Mouse (Mus musculus) induced T-regulatory cell, adult 2 months (primary cell): ENCODE results near the gene Edil3.
"Not testable (repeated sequence)": the region's sequence is repeated elsewhere in the genome, so short reads cannot be mapped to it uniquely, and the experiment has no call there.

Source experiments
- DNase-seq: peaks from one replicate; pipeline ENCODE4 v3.0.0-alpha.2; 2012; ENCODE audit warnings: low read depth

Gene Edil3

DNA sequence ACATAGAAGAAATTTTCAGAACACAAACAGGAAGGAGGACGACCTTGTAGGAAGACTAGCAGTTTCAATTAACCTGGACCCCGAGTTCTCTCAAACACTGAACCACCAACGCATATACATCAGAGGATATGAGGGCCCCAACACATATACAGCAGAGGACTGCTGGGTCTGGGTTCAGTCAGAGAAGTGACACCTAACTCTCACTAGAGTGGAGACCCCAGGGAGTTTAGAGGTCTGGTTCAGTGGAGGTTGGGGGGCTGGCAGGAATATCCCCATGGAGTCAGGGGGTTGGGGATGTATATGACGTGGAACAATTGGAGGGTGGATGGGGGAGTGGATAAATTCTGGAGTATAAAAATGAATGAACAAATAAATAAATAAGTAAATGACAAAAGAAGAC lies 151.1 kb downstream of the Edil3 start:
- DNase-seq, result no peak

DNA sequence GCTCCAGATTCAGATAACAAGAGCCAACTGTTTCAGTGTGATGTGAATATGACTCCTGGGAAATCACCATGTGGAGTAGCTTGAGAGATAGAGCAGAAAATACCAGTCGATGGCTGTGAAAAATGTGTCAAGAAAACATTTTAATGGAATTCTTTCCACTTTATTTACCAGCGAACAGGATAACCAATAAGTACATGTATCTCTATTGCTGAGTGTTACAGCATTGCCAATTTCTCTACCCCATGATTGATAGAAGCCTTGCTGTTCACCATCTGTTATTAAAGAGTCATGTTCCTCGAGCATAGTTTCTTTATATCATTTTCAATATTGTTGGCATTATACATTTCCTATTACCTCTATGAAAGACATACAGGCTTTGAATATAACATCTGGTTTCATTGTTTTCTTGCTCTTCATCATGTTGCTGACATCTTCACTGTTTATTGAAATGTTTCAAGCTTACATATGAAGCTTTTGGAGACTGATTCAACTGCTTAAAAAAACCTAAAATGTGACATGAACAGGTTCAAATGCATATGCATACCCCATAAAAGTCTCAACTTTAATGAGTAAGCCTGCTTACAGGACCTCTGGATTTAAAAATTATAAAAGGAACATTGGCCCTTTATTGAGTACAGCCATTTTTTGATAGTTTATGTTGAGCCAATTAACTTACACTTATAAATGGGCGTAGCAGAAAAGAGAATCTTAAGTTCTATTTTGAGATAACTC lies 186.6 kb downstream of the Edil3 start:
- no peak for DNase-seq

DNA sequence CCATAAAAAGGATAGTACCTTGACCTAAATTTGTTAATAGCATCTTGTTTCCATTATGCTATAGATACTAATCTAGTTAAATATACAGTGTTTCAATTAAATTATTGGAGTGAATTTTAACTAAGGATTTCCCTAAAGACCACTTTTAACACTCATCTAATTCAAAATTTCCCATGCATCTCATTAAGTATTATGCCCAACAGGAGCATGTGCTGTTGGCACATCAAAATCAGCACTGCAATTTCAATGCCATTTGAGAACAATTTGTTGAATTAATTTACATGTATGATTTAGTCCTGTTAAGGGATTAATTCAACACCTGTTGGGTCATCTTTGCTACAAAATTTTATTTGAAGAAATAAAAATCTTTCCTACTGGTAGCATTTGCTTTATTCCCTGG lies 191.2 kb downstream of the Edil3 start:
- DNase-seq, result no peak

GRCm38 (mm10) chr13:89029817-89030539 lies 208.7 kb downstream of the Edil3 start:
- no peak for DNase-seq

DNA sequence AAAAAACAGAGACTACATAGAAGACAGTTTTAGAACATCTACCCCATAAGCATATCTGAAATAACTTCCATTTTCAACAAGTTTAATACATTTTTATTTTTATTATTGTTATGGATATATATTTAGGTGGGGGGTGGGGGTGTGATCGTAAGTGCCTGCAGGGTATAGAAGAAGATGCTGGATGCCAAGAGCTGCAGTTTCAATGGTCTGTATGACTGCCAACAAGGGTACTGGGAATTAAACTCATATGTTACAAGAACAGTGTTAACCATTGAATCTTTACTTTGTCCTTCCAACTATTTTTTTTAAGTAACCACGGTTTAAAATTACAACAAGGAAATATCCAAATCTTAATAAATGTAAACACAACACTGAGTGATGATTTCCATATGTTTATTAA lies 214.4 kb downstream of the Edil3 start:
- DNase-seq, result no peak

DNA sequence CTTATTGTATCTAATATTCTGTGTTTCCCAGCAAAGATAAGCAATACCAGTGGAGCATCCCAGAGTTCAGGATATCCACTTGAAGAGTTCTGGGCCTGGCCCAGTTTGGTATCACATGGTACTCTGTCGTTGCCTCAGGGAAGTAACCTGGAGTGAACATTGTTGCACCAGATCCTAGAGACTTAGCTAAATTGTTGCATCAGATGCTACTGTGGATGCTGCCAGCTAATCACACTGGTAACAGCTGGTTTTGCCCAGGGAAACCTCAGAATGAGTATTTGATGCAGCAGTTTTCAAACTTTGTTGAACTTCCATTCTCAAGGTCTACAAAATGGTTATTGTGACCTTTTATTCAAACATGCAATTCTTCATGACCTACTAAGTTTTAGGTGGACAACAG lies 220.2 kb downstream of the Edil3 start:
- no peak for DNase-seq

GRCm38 (mm10) chr13:89070132-89070531 lies 248.9 kb downstream of the Edil3 start:
- DNase-seq, result not testable (repeated sequence)

- DNase-seq, result no peak
Observed at GRCm38 (mm10) chr13:89076212-89076611, 254.9 kb downstream of the Edil3 start.

DNA sequence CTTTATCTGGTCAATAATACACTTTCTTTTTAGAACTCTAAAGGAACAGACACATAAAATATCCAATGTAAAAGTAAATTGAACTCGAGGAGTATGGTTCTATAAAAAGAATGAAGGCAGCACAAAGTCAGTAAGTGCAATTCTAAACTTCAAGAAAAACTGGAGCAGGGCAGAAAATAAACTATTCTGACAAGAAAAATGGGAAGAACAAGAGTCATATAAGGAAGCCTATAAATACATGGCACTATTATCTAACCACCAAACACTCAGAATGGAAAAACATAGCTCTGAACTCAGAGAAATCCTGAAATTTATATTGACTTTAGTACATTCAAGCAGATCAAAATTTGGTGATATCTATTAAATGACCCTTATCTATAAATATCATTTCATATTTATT lies 284.6 kb downstream of the Edil3 start:
- DNase-seq, result no peak

GRCm38 (mm10) chr13:89117551-89117950 lies 296.3 kb downstream of the Edil3 start:
- DNase-seq, result no peak

GRCm38 (mm10) chr13:89119809-89120208 lies 298.5 kb downstream of the Edil3 start:
- DNase-seq, result no peak

DNA sequence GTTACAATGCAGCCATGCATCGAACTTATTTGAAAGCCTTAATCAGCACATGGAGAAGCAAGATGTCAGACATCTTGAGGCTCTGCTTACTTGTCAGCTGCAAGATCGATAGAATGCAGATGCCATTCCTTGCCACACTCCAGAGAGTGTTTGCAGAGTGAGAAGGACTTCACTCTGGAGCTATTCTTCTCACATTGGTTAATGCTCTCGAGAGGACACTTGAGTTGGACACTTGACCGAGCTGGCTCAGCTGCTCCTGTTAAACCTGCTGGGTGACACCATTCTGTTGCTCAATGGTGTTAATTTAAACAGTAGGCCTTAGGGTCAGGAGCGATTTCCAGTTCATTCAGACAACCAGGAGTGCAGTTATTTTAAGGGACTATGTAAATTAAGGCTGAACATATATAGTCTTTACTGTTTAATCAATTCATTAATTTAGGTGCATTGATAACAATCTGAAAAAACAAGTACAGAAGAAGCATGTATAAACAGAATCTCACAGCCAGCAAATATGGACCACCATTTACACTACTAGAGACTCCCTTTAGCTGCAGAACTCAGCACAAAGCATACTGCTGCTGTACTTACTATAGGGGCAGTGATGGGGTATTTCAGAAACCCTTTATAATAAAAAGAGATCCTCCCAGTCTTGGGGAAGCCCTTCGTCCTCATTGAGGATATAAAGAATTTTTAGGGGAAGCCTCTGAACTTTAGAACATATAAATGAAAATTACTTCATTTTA lies 301.4 kb downstream of the Edil3 start:
- DNase-seq, result no peak

DNA sequence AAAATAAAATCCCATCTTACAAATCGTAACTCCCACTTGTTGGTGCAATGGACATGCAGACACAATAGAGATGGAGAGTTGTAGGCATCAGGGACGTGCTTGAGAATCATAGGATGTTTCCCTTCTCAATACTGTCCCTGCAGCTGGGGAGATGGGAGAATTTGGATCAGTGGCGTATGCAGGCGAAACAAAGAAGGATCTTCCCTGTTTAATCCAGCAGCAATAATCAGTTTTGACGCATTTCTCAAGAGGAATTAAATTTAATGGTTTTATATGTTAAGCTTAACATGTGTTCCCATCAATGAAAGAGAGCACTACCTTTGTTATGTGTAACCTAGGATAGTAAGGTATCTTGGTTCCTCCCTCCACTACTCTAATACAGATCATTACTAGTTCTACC lies 302.1 kb downstream of the Edil3 start:
- DNase-seq, result no peak

GRCm38 (mm10) chr13:89146056-89146547 lies 324.8 kb downstream of the Edil3 start:
- DNase-seq, result no peak

- DNase-seq, result no peak
Observed at GRCm38 (mm10) chr13:89151878-89152277, 330.6 kb downstream of the Edil3 start.

GRCm38 (mm10) chr13:89167960-89168359 lies 346.7 kb downstream of the Edil3 start:
- DNase-seq, result no peak

GRCm38 (mm10) chr13:89170040-89170439 lies 348.8 kb downstream of the Edil3 start:
- no peak for DNase-seq

GRCm38 (mm10) chr13:89175154-89175553 lies 353.9 kb downstream of the Edil3 start:
- DNase-seq, result no peak

GRCm38 (mm10) chr13:89189051-89189450 lies 367.8 kb downstream of the Edil3 start:
- no peak for DNase-seq

GRCm38 (mm10) chr13:89197019-89197418 lies 375.7 kb downstream of the Edil3 start:
- no peak for DNase-seq

GRCm38 (mm10) chr13:89199275-89199674 lies 378.0 kb downstream of the Edil3 start:
- no peak for DNase-seq

DNA sequence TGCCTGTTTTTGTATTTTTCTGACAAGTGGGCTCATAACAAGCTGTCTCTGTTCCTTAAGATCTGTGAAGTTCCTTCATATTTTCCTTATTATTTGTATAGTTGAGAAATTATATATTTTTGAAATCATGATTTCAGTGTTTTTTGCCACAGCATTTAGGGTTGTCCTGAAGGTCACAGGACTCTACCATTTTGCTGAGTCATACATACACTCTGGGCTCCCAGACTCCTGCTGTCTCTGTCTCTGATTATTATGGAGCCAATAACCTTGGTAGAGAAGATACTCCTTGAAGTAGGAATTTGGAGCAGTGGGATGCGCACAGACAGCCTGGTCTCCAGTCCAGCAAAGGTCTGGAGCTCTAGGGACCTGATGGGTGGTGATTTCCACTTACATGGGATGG lies 416.8 kb downstream of the Edil3 start:
- DNase-seq, result no peak
